Mouse (Mus musculus): ENCODE measurements around the gene Srpx. TPM values are rescaled to one million over a fixed set of nuclear protein-coding genes. Genes with fewer than 3 reads are reported as not detected.

Gene Srpx
- polyA plus RNA-seq, 1 experiment from 2014 or later, result not detected

DNA sequence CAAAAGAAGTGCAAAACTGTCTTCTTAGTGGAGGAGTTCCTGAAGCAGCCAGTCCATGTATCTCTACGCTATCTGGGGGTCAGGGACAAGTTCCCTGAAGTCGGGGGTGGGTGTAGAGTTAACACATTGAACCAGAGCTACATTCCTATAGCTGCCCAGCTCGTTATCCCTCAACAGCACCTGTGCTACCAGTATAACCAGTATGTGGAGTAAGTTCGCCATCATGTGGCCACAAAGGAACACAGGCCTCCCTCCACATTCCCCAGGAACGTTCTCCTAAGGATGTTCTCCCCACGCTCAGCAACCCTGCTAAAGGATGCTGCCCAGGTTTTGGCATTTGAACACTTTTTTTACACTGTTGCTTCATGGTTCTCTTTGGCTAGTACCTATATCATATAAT is 46.8 kb downstream of the Srpx start:
- DNase-seq (ENCODE audit: low read depth, low spot score), result no peak
- CTCF ChIA-PET, result interaction anchor here (1.4 kb wide), 1 partner anchor 10 kb away, joined by 3 read pairs; no protein-coding TSS in a partner anchor
- POLR2A ChIA-PET, result no interaction called here
- peak; percentile 44 for TF ChIP-seq CTCF (IDR thresholded peaks at IDR 0.05)
- in situ Hi-C loops (cut with MboI; ENCODE audit: low pct_unique_long_range_greater_than_20kb), result no loop called here
- no peak for ATAC-seq
- peaks cover 30% of the 10 kb centered on the region for H3K27me3 ChIP-seq

DNA sequence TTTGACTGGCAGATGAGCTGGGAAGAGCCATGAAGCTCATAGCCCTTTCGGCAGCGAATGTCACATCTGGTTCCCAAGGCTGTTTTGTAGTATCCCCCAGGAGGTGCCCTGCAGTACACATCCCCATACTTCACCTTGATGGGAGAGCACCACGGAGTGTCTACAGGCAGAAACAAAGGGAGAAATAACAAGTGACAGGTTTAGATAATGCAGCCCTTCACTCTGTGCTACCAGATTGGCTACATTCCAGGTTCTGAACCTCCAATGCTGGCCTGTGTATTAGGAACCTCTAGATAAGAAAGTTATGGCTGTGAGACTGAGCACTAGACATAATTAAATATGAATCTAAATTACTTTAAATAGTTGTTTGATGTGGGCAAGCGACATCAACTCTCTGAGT is 48.1 kb downstream of the Srpx start:
- in situ Hi-C loops (cut with MboI; ENCODE audit: low pct_unique_long_range_greater_than_20kb), result loop anchor here (10.0 kb wide), 1 partner anchor 925 kb away; no protein-coding TSS in a partner anchor

DNA sequence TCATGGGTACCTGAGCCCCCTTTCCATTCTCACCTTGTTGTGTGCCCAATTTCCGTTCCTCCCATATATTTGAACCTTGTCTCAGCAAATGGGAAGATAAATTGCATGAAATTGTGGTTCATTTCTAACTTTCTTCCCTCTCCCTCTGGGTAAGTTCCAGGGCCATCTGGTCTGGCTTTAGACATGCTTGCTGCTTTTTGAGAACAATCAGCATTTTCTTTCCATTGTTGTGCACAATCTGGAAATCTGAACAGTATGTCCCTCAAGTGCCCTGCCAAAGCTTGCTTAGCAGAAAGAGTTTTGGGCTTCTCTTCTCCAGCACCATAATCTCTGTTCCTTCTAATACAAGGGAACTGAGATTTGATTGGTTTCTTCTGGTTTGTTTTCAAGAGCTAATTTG is 53.7 kb downstream of the Srpx start:
- DNase-seq (ENCODE audit: low read depth, low spot score), result no peak

More for the DNA sequence above, 48.1 kb downstream of the Srpx start:
- DNase-seq (ENCODE audit: low read depth, low spot score), result no peak
- no peak for ATAC-seq
- ChIA-PET POLR2A (interaction anchor here (0.5 kb wide), 1 partner anchor 284 kb away, joined by 4 read pairs; no protein-coding TSS in a partner anchor), CTCF (interaction anchor here (1.4 kb wide), 1 partner anchor 9 kb away, joined by 3 read pairs; no protein-coding TSS in a partner anchor)
- H3K27me3 ChIP-seq, result peaks cover 38% of the 10 kb centered on the region
- TF ChIP-seq CTCF (IDR thresholded peaks at IDR 0.05), result no peak

DNA sequence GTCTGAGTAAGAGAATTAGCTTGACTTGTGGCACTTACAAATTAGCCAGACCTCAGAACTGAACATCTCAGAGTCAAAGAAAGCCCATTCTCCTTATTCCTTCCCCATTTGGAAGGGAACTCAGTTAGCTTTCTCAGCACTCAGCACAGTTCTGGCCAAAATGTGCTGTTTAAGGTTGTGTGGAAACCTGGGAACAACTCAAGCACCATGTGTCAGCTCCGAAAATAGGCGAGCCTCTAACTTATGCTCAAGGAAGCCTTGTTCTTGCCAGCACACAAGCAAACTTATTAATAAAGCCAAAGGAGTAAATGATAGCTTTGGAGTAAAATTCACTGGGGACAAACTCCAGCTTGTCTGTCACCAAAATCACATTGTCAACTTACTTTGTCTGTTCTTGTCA is 54.1 kb downstream of the Srpx start:
- CTCF ChIA-PET, result no interaction called here
- POLR2A ChIA-PET, result no interaction called here
- ATAC-seq (no peak), DNase-seq (ENCODE audit: low read depth, low spot score) (no peak)
- peaks cover 43% of the 10 kb centered on the region for H3K27me3 ChIP-seq
- in situ Hi-C loops (cut with MboI; ENCODE audit: low pct_unique_long_range_greater_than_20kb), result loop anchor here (10.0 kb wide), 1 partner anchor 919 kb away; no protein-coding TSS in a partner anchor
- TF ChIP-seq CTCF (IDR thresholded peaks at IDR 0.05), result no peak

More for the DNA sequence above, 53.7 kb downstream of the Srpx start:
- POLR2A ChIA-PET, result no interaction called here
- CTCF ChIA-PET, result interaction anchor here (1.1 kb wide), 1 partner anchor 8 kb away, joined by 5 read pairs; no protein-coding TSS in a partner anchor
- ATAC-seq, result no peak
- no peak for TF ChIP-seq CTCF (IDR thresholded peaks at IDR 0.05)
- in situ Hi-C loops (cut with MboI; ENCODE audit: low pct_unique_long_range_greater_than_20kb), result loop anchor here (10.0 kb wide), 1 partner anchor 919 kb away; no protein-coding TSS in a partner anchor
- H3K27me3 ChIP-seq, result peaks cover 43% of the 10 kb centered on the region

DNA sequence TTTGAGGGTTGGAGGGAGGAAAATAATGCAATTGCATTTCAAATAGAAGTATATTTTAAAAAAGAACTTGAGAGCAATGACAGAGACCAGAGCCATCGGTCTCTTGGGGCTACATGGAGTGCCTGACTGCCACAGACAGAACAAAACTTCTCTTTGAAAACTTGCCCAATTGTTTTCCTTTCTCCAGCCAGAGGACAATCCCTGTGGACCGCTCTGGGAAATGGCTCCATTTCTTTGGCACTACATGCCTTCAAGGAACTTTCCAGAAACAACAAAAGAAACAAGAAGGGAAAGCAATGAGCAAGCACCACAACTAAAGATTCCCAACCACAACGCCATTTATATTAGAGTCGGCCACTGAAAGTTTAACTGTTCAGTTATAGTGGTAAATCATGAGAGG is 55.3 kb downstream of the Srpx start:
- peaks cover 43% of the 10 kb centered on the region for H3K27me3 ChIP-seq
- ChIA-PET CTCF (no interaction called here), POLR2A (no interaction called here)
- DNase-seq (ENCODE audit: low read depth, low spot score) (no peak), ATAC-seq (no peak)
- no peak for TF ChIP-seq CTCF (IDR thresholded peaks at IDR 0.05)
- in situ Hi-C loops (cut with MboI; ENCODE audit: low pct_unique_long_range_greater_than_20kb), result loop anchor here (10.0 kb wide), 1 partner anchor 917 kb away; no protein-coding TSS in a partner anchor

DNA sequence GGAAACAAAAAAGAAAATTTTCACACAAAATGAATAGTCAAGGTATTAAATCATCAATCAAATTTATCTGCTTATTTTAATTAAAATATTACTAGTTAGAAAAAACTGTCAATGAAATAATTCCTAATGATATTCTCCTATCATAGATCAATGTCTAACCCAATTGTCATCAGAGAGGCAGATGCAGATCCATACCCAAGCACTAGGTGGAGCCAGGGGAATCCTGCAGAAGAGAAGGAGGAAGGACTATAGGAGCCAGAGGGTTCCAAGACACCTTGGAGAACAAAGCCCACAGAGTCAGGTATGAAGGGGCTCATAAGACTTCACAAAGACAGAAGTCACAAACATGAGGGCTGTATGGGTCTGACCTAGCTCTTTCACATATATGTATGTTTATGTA is 82.8 kb downstream of the Srpx start:
- DNase-seq (ENCODE audit: low read depth, low spot score), result no peak
- POLR2A ChIA-PET, result no interaction called here
- in situ Hi-C loops (cut with MboI; ENCODE audit: low pct_unique_long_range_greater_than_20kb), result loop anchor here (5.0 kb wide), 1 partner anchor 158 kb away; no protein-coding TSS in a partner anchor
- no peak for ATAC-seq
- TF ChIP-seq CTCF (IDR thresholded peaks at IDR 0.05), result peak; percentile 69
- peaks cover 46% of the 10 kb centered on the region for H3K27me3 ChIP-seq
- CTCF ChIA-PET, result interaction anchor here (1.0 kb wide), 1 partner anchor 167 kb away, joined by 3 read pairs; no protein-coding TSS in a partner anchor

DNA sequence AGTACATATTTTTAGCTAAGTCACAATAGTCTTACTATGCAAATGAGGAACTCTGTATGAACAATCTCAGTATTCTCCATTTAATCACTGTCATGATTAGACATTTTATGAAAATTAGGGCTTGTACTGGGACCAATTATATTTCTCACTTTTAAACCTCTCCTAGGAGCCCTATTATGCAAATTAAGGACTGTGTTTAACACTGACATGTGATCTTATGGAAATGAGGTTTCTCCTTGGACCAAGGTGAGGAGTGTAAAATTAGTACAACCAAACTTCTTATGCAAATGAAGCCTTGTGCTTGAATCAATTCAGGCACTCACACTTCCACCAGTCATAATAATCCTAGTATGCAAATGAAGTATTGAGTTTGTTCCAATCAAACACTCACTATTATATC is 107.3 kb downstream of the Srpx start:
- TF ChIP-seq CTCF (IDR thresholded peaks at IDR 0.05), result no peak
- in situ Hi-C loops (cut with MboI; ENCODE audit: low pct_unique_long_range_greater_than_20kb), result no loop called here
- ATAC-seq (no peak), DNase-seq (ENCODE audit: low read depth, low spot score) (no peak)
- CTCF ChIA-PET, result no interaction called here
- peaks cover 25% of the 10 kb centered on the region for H3K27me3 ChIP-seq
- POLR2A ChIA-PET, result no interaction called here

DNA sequence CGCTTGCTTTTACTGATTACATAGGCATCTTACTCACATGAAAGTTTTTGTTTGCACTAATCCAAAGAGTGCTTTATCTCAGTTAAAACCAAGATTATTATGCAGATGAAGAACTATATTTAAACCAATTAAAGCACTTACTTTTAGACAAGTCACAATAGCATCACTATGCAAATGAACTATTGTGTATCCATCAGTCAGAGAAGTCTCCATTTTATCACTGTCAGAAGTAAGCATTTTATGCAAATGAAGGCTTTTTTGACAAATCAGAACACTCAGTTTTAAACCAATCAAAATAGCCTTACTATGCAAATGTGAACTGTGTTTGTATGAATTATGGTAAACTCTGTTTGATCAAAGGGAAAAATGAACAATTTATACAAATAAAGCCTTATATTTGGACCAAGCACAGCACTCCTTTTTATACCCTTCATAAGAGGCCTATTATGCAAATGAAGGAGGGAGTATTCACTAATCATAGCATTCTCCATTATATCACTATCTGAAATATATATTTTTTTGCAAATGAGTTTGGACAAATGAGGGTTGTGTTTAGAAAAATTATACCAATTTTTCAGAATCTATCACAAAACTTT is 109.7 kb downstream of the Srpx start:
- ATAC-seq, result no peak
- POLR2A ChIA-PET, result no interaction called here
- DNase-seq (ENCODE audit: low read depth, low spot score), result no peak
- CTCF ChIA-PET, result no interaction called here
- in situ Hi-C loops (cut with MboI; ENCODE audit: low pct_unique_long_range_greater_than_20kb), result no loop called here
- H3K27me3 ChIP-seq, result peaks cover 38% of the 10 kb centered on the region
- TF ChIP-seq CTCF (IDR thresholded peaks at IDR 0.05), result no peak

DNA sequence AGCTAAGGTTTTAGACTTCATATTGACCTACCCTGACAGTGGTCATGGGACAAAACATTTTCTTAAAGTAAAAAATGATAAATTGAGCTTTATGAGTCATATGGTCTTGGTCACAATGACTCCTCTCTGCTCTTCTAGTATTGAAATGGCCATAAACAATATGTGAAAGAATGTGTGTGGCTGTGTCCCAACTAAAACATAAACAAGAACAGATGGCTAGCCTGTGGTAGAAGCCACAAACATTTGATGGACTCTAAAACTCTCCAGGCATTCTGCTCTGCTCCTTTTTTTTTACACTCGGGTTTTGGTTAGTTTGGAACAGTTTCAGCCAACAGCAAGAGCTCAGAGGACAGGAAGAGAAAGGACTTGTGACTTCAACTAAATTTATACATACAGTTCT is 111.6 kb downstream of the Srpx start:
- H3K27me3 ChIP-seq, result peaks cover 47% of the 10 kb centered on the region
- in situ Hi-C loops (cut with MboI; ENCODE audit: low pct_unique_long_range_greater_than_20kb), result no loop called here
- ATAC-seq (no peak), DNase-seq (ENCODE audit: low read depth, low spot score) (no peak)
- no peak for TF ChIP-seq CTCF (IDR thresholded peaks at IDR 0.05)
- CTCF ChIA-PET, result interaction anchor here (1.3 kb wide), 1 partner anchor 13 kb away, joined by 3 read pairs; no protein-coding TSS in a partner anchor
- POLR2A ChIA-PET, result no interaction called here

DNA sequence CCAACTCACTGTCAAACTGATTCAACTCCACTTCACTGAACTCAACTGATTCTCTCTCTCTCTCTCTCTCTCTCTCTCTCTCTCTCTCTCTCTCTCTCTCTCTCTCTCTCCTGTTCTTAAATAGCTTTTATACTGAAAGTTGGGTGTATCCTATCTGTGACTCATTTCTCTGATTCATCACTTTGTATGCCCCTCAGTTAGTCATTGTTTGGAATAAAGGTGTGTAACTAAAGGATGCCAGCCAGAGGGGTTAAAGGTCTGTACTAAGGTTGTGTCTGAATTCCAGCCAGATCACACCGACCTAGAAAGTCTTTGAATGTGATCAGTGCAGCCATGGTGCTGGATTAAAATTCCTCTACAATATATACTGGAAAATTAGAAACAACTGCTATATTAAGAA is 116.8 kb downstream of the Srpx start:
- CTCF ChIA-PET, result no interaction called here

More for the DNA sequence above, 116.8 kb downstream of the Srpx start:
- POLR2A ChIA-PET, result no interaction called here
- ATAC-seq (no peak), DNase-seq (ENCODE audit: low read depth, low spot score) (no peak)
- no peak for TF ChIP-seq CTCF (IDR thresholded peaks at IDR 0.05)
- H3K27me3 ChIP-seq, result peaks cover 46% of the 10 kb centered on the region
- in situ Hi-C loops (cut with MboI; ENCODE audit: low pct_unique_long_range_greater_than_20kb), result no loop called here

Other genes starting within 250 kb of the Srpx start
- gene Sytl5, start 232.1 kb downstream of the Srpx start, polyA plus RNA-seq (2021), result not detected
- 16.4 TPM for gene Rpgr, start 99.2 kb upstream of the Srpx start, polyA plus RNA-seq (2021)
- gene Otc, start 134.6 kb upstream of the Srpx start, polyA plus RNA-seq (2021), result not detected

All from Patski (cell line).